In genomic region chr7:122566011-122566410, GRCm38 (mm10) we compare ENCODE assay signal across 22 mouse cellular contexts.
DNase-seq lines count a peak whose midpoint lies in the region; ATAC-seq and TF ChIP-seq lines count a peak whose summit lies in the region.
"Had no signal": no experiment of that assay in that cellular context is flagged by ENCODE, and none has a peak within 500 bp of the region (broad histone marks: within the 10 kb centered on the region; RNA-seq: fewer than 3 reads in every experiment).

No protein-coding gene starts in this region.

- H3K36me3 ChIP-seq in lung, embryonic 14.5 days (ENCODE audit: insufficient read depth) = no peaks in the 10 kb centered on the region
- no peaks in the 10 kb centered on the region for H3K36me3 ChIP-seq in lung, postnatal 0 days (ENCODE audit: insufficient read depth, low read length)
- H3K36me3 ChIP-seq in C2C12 (ENCODE audit: control insufficient read depth, insufficient read depth) = no peaks in the 10 kb centered on the region
- H3K36me3 ChIP-seq in myocyte (ENCODE audit: control insufficient read depth, insufficient read depth) = no peaks in the 10 kb centered on the region
- no peaks in the 10 kb centered on the region for H3K36me3 ChIP-seq in embryonic facial prominence, embryonic 10.5 days (replicated peaks)
- H3K36me3 ChIP-seq: embryonic facial prominence, embryonic 12.5 days; forebrain, embryonic 15.5 days; G1E had no signal

- H3K9ac ChIP-seq in lung, embryonic 14.5 days = no peak overlapping the region
- H3K9ac ChIP-seq in lung, postnatal 0 days (replicated peaks; ENCODE audit: low read depth) = no peak overlapping the region
- H3K9ac ChIP-seq: embryonic facial prominence, embryonic 12.5 days; forebrain, embryonic 13.5 days; forebrain, embryonic 15.5 days; forebrain, postnatal 0 days had no signal

- H3K79me3 ChIP-seq in C2C12 (ENCODE audit: low read depth) = no peaks in the 10 kb centered on the region

- no peaks in the 10 kb centered on the region for H3K79me2 ChIP-seq in C2C12 (ENCODE audit: control insufficient read depth, insufficient read depth)
- H3K79me2 ChIP-seq in myocyte (ENCODE audit: control insufficient read depth, insufficient read depth) = no peaks in the 10 kb centered on the region

- H3K27ac ChIP-seq in lung, embryonic 14.5 days (ENCODE audit: low read depth) = no peak overlapping the region
- no peak overlapping the region for H3K27ac ChIP-seq in lung, postnatal 0 days (ENCODE audit: low read length)
- no peak overlapping the region for H3K27ac ChIP-seq in embryonic facial prominence, embryonic 10.5 days (replicated peaks)
- H3K27ac ChIP-seq: embryonic facial prominence, embryonic 12.5 days; forebrain, embryonic 13.5 days; forebrain, embryonic 15.5 days had no signal

- H3K4me3 ChIP-seq in lung, embryonic 14.5 days (ENCODE audit: low read depth, low read length) = no peak overlapping the region
- no peak overlapping the region for H3K4me3 ChIP-seq in lung, postnatal 0 days (ENCODE audit: low read depth, low read length)
- H3K4me3 ChIP-seq in C2C12 (ENCODE audit: insufficient read depth, poor library complexity, severe bottlenecking) (no peak overlapping the region), myocyte (no peak overlapping the region)
- H3K4me3 ChIP-seq in embryonic facial prominence, embryonic 10.5 days = no peak overlapping the region
- H3K4me3 ChIP-seq: embryonic facial prominence, embryonic 12.5 days; forebrain, embryonic 13.5 days; forebrain, embryonic 15.5 days had no signal

- H3K4me1 ChIP-seq in lung, embryonic 14.5 days (ENCODE audit: insufficient read depth) = 0 out of 2 replicates have a peak, but pooled peaks cover 3% of the 10 kb centered on the region
- H3K4me1 ChIP-seq in lung, postnatal 0 days (ENCODE audit: insufficient read depth, low read depth, low read length) = no peaks in the 10 kb centered on the region
- H3K4me1 ChIP-seq in embryonic facial prominence, embryonic 10.5 days = peaks cover 4% of the 10 kb centered on the region
- H3K4me1 ChIP-seq: forebrain, embryonic 15.5 days had no signal

- H3K9me3 ChIP-seq in lung, embryonic 14.5 days (ENCODE audit: low read depth, low read length) = no peaks in the 10 kb centered on the region
- no peaks in the 10 kb centered on the region for H3K9me3 ChIP-seq in lung, postnatal 0 days (ENCODE audit: low read length)
- H3K9me3 ChIP-seq in embryonic facial prominence, embryonic 10.5 days = no peaks in the 10 kb centered on the region
- H3K9me3 ChIP-seq: embryonic facial prominence, embryonic 12.5 days; forebrain, embryonic 13.5 days; forebrain, embryonic 15.5 days had no signal

- ATAC-seq in lung, embryonic 14.5 days (ENCODE audit: insufficient read depth) = no peak
- ATAC-seq in lung, postnatal 0 days = no peak
- ATAC-seq: CD4-positive, CD25-positive, alpha-beta regulatory T cell, adult 4 months; forebrain, embryonic 13.5 days; forebrain, embryonic 15.5 days; forebrain, postnatal 0 days had no signal

- no peaks in the 10 kb centered on the region for H3K27me3 ChIP-seq in lung, embryonic 14.5 days (ENCODE audit: insufficient read depth, low read length)
- no peaks in the 10 kb centered on the region for H3K27me3 ChIP-seq in lung, postnatal 0 days (replicated peaks; ENCODE audit: insufficient read depth, low read length)
- H3K27me3 ChIP-seq in C2C12 (ENCODE audit: control insufficient read depth, insufficient read depth, insufficient read length) = no peaks in the 10 kb centered on the region
- H3K27me3 ChIP-seq in myocyte (ENCODE audit: control insufficient read depth, insufficient read depth, insufficient read length) = no peaks in the 10 kb centered on the region
- H3K27me3 ChIP-seq in embryonic facial prominence, embryonic 10.5 days (replicated peaks; ENCODE audit: low read depth, poor library complexity, severe bottlenecking) = no peaks in the 10 kb centered on the region
- H3K27me3 ChIP-seq: CH12.LX; embryonic facial prominence, embryonic 12.5 days; forebrain, embryonic 13.5 days; forebrain, embryonic 15.5 days had no signal

- H3ac ChIP-seq in C2C12 (ENCODE audit: control insufficient read depth, insufficient read length, low read depth) (no peak overlapping the region), myocyte (ENCODE audit: control insufficient read depth, insufficient read length) (no peak overlapping the region)

- no peak for TF ChIP-seq EP300 in lung, postnatal 0 days (IDR thresholded peaks at IDR 0.05)

- TF ChIP-seq POLR2A in myocyte (IDR thresholded peaks at IDR 0.05; ENCODE audit: insufficient read length, low read depth) = no peak

- TF ChIP-seq CTCF in lung, embryonic 14.5 days (IDR thresholded peaks at IDR 0.05; ENCODE audit: low read depth) = no peak
- TF ChIP-seq CTCF in lung, postnatal 0 days (IDR thresholded peaks at IDR 0.05) = no peak
- no peak for TF ChIP-seq CTCF in C2C12 (IDR thresholded peaks at IDR 0.05; ENCODE audit: control insufficient read depth, insufficient read depth, insufficient read length)

- no peak overlapping the region for H3K4me2 ChIP-seq in lung, embryonic 14.5 days
- H3K4me2 ChIP-seq in lung, postnatal 0 days (replicated peaks; ENCODE audit: low read depth, low read length) = no peak overlapping the region
- no peak overlapping the region for H3K4me2 ChIP-seq in myocyte (ENCODE audit: low read depth)
- H3K4me2 ChIP-seq: embryonic facial prominence, embryonic 12.5 days; forebrain, embryonic 13.5 days; forebrain, embryonic 15.5 days had no signal

- WGBS in lung, embryonic 14.5 days = 30% methylated on average over 7 of the region's 7 CpGs
- WGBS in lung, postnatal 0 days = 38% methylated on average over 7 of the region's 7 CpGs
- 74% methylated on average over 7 of the region's 7 CpGs for WGBS in embryonic facial prominence, embryonic 10.5 days

- peak; percentile 10 for DNase-seq in lung, embryonic 14.5 days
- DNase-seq in lung, postnatal 0 days (ENCODE audit: low spot score) = no peak
- peak; percentile 52 for DNase-seq in MN1 (ENCODE audit: low spot score)
- DNase-seq in embryonic facial prominence, embryonic 10.5 days (ENCODE audit: low spot score) = no peak
- DNase-seq in cerebellum, adult 9-11 months = no peak
- DNase-seq: adrenal gland, adult 2 months; adrenal gland, postnatal 10 days; adrenal gland, postnatal 25 days; cerebellum, adult 11-12 months; cerebellum, adult 9-10 months; cerebellum, postnatal 14 days; cerebellum, postnatal 36 days; embryo, embryonic 11 days; forebrain, postnatal 0 days had no signal

TF ChIP-seq in C2C12, 6 proteins besides CTCF, POLR2A, EP300 and RAD21:
- TF ChIP-seq CEBPB (IDR thresholded peaks at IDR 0.05; ENCODE audit: low read depth) (no peak), MYOD1 (IDR thresholded peaks at IDR 0.05; ENCODE audit: control insufficient read depth, insufficient read length, low read depth) (peak; percentile 87)

TF ChIP-seq in myocyte, 11 proteins besides CTCF, POLR2A, EP300 and RAD21:
- TF ChIP-seq POLR2AphosphoS2 (IDR thresholded peaks at IDR 0.05; ENCODE audit: insufficient read length, low read depth) (no peak), MYOD1 (IDR thresholded peaks at IDR 0.05; ENCODE audit: control insufficient read depth in 1 of 3, insufficient read length in 2 of 3, low read depth in 2 of 3) (peak in 2 of 3 experiments; percentile 63 to 80), USF1 (IDR thresholded peaks at IDR 0.05; ENCODE audit: low read depth) (no peak), E2F4 (IDR thresholded peaks at IDR 0.05; ENCODE audit: insufficient read depth) (no peak)
TF ChIP-seq in myocyte: peak in this region for 1.

Comparison
In these comparisons a context has a peak if more than half of its experiments do, and no peak if none do; other contexts are left out.
1. DNase-seq: peak in lung, embryonic 14.5 days (single experiment) and MN1 (single experiment); none in lung, postnatal 0 days (single experiment), embryonic facial prominence, embryonic 10.5 days (single experiment) and cerebellum, adult 9-11 months (single experiment).